Mouse (Mus musculus): ENCODE measurements around the gene Nf1.

DNA sequence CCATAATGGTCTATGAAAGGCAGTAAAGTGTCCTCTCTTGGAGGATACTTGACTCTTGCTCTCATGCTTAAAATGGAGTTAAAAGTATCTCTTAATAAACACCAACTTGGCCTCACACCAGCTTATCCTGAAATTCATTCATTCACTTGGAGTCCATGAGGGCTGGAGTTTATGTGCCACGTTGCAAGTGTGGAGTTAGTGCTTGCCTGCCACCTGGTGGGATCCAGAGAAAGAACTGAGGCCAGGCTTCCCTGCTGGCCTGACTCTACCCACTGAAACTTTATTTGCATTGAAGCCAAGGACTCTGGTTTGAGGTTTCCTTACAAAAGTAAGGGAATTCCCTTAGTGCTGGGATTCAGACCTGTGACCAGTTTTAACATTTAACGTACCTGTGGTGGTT is 49.0 kb upstream of the Nf1 start:
- TF ChIP-seq CTCF (IDR thresholded peaks at IDR 0.05; ENCODE audit: extremely low read depth, insufficient read depth, insufficient read length, insufficient replicate concordance) (peak; percentile 31; the same call in 1 of the 2 replicates), POLR2A (IDR thresholded peaks at IDR 0.05; ENCODE audit: low read depth, low read length) (no peak)
